Mouse (Mus musculus) olfactory bulb, adult 2 months (tissue): ENCODE measurements around the gene Ifnar1. TPM values are rescaled to one million over a fixed set of nuclear protein-coding genes. Genes with fewer than 3 reads are reported as not detected.
"Not testable (repeated sequence)": the region's sequence is repeated elsewhere in the genome, so short reads cannot be mapped to it uniquely, and the experiment has no call there.

Source experiments
- H3K27ac ChIP-seq: fragments of 200-500 bp; 2 replicates; pipeline ENCODE4 v1.5.1; 2012; ENCODE audit warnings: low read depth, low read length; ENCODE audit not compliant: insufficient read depth
- H3K4me1 ChIP-seq: fragments of 200-500 bp; 2 replicates; pipeline ENCODE4 v1.6.1; 2012; ENCODE audit warnings: low read length; ENCODE audit not compliant: control insufficient read depth, insufficient read depth
- H3K4me3 ChIP-seq: fragments of 200-500 bp; 2 replicates; pipeline ENCODE4 v1.5.1; 2012; ENCODE audit warnings: mild to moderate bottlenecking, low read depth, low read length, moderate library complexity; ENCODE audit not compliant: insufficient read depth
- CTCF ChIP-seq: fragments of 200-500 bp; IDR thresholded peaks from 2 replicates; pipeline ENCODE4 v1.5.1; 2012; ENCODE audit warnings: low read depth, mild to moderate bottlenecking, low read length, moderate library complexity; ENCODE audit not compliant: insufficient read depth
- POLR2A ChIP-seq: fragments of 200-500 bp; IDR thresholded peaks from 2 replicates; pipeline ENCODE4 v1.6.1; 2012; ENCODE audit warnings: mild to moderate bottlenecking, low read depth, low read length, moderate library complexity; ENCODE audit not compliant: insufficient read depth
- WGBS: fragments of 180-500 bp; shearing (Covaris S2); methylation state at CpG from one replicate; pipeline ENCODE4 v1.1.7; 2018; 5-methylcytosine and 5-hydroxymethylcytosine counted together
- polyA plus RNA-seq: library from polyadenylated mRNA; stranded (reverse); fragments of >200 nt; gene quantifications from 2 replicates; pipeline ENCODE4 v1.2.4, GENCODE M21; 2012; ENCODE audit warnings: low replicate concordance; ENCODE audit not compliant: missing spikeins, insufficient read depth, insufficient read length

Ifnar1 gene
- not detected in 2 replicates for polyA plus RNA-seq

- Histone ChIP-seq H3K4me1 (peaks cover 8% of the 10 kb centered on the region; the same call in 1 of the 2 replicates), H3K4me3 (peak within 1 kb of the TSS; percentile 83), H3K27ac (peak within 1 kb of the TSS; percentile 77)
- TF ChIP-seq CTCF: no peak
- TF ChIP-seq POLR2A: no peak; the same call in none of the 2 replicates
- under 1% methylated on average over 61 of the region's 68 CpGs for WGBS
Measured at GRCm38 (mm10) chr16:91484808-91485700, at the start of gene Ifnar1. Gene Ifnar1 (plus strand): TSS chr16:91485238.

DNA sequence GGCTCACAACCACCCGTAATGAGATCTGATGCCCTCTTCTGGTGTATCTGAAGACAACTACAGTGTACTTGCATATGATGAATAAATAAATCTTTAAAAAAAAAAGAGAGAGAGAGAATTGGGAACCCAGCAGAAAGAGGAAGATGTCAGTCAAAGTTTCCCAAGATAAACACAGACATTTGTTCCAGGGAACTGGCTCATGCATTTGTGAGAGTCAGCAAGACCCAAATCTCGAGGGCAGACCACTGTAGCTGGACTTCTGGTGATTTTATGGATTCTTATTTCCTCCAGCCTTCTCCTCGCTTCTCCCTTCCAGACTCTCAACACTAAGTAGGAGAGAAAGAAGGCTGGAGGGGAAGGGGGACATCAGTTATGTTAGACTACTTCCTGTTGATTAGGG is 47.0 kb upstream of the Ifnar1 start:
- 60% methylated on average over 3 of the region's 3 CpGs for WGBS
- TF ChIP-seq CTCF (no peak), POLR2A (no peak)
- H3K4me1 ChIP-seq: peaks cover 8% of the 10 kb centered on the region; the same call in 1 of the 2 replicates
- H3K4me3 ChIP-seq: no peak overlapping the region
- H3K27ac ChIP-seq: no peak overlapping the region

DNA sequence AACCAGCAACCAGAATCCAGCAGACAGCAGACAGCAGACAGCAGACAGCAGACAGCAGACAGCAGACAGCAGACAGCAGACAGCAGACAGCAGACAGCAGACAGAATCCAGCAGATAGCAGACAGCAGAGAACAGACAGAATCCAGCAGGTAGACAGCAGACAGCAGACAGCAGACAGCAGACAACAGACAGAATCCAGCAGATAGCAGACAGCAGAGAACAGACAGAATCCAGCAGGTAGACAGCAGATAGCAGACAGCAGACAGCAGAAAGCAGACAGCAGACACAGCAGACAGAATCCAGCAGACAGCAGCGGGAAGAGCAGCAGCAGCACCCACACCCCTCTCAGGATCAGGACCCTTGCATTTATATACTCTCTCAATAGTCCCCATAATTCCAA is 46.4 kb upstream of the Ifnar1 start:
- H3K4me1 ChIP-seq, H3K27ac ChIP-seq, H3K4me3 ChIP-seq: not testable (repeated sequence)
- WGBS: 94% methylated on average over 1 of the region's 1 CpGs

DNA sequence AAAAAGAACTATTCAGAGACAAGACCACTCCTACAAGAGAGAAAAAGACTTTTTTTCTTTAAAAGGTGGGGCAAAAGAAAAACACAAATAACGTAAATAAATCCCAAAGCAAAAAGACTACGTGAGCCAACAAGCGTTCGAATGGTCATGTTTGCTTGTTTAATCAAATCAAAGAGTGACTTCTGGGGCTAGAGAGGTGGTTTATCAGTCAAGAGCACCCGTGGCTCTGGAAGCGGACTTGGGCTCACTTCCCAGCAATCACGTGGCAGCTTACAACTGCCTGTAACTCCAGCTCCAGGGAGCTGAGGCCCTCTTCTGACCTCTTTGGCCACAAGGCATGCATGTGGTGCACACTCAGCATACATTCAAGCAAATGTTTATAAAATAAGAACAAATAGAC is 43.7 kb upstream of the Ifnar1 start:
- Histone ChIP-seq H3K4me3 (no peak overlapping the region), H3K4me1 (peaks cover 8% of the 10 kb centered on the region; the same call in 1 of the 2 replicates), H3K27ac (no peak overlapping the region)
- 66% methylated on average over 7 of the region's 7 CpGs for WGBS
- no peak for TF ChIP-seq CTCF
- TF ChIP-seq POLR2A: no peak

- H3K4me1 ChIP-seq: peaks cover 8% of the 10 kb centered on the region; the same call in 1 of the 2 replicates
- 88% methylated on average over 7 of the region's 7 CpGs for WGBS
- no peak overlapping the region for H3K27ac ChIP-seq
- no peak overlapping the region for H3K4me3 ChIP-seq
- TF ChIP-seq CTCF: no peak
- no peak for TF ChIP-seq POLR2A
Measured at GRCm38 (mm10) chr16:91441811-91442240, 43.2 kb upstream of the Ifnar1 start.

- Histone ChIP-seq H3K4me1 (peaks cover 8% of the 10 kb centered on the region; the same call in 1 of the 2 replicates), H3K27ac (no peak overlapping the region), H3K4me3 (no peak overlapping the region)
- TF ChIP-seq CTCF (no peak), POLR2A (no peak)
- WGBS: 56% methylated on average over 4 of the region's 4 CpGs
Measured at GRCm38 (mm10) chr16:91442446-91442845, 42.6 kb upstream of the Ifnar1 start.

GRCm38 (mm10) chr16:91443211-91443611 is 41.8 kb upstream of the Ifnar1 start:
- H3K4me1 ChIP-seq: peaks cover 8% of the 10 kb centered on the region; the same call in 1 of the 2 replicates
- TF ChIP-seq POLR2A (no peak), CTCF (no peak)
- no peak overlapping the region for H3K4me3 ChIP-seq
- 68% methylated on average over 8 of the region's 8 CpGs for WGBS
- H3K27ac ChIP-seq: no peak overlapping the region

GRCm38 (mm10) chr16:91444847-91445246 is 40.2 kb upstream of the Ifnar1 start:
- Histone ChIP-seq H3K27ac (no peak overlapping the region), H3K4me3 (no peak overlapping the region), H3K4me1 (peaks cover 8% of the 10 kb centered on the region; the same call in 1 of the 2 replicates)
- WGBS: 89% methylated on average over 4 of the region's 4 CpGs
- TF ChIP-seq CTCF (no peak), POLR2A (no peak)

- Histone ChIP-seq H3K4me3 (no peak overlapping the region), H3K4me1 (peaks cover 8% of the 10 kb centered on the region; the same call in 1 of the 2 replicates), H3K27ac (no peak overlapping the region)
- TF ChIP-seq CTCF (no peak), POLR2A (no peak)
- 89% methylated on average over 5 of the region's 5 CpGs for WGBS
Measured at GRCm38 (mm10) chr16:91445566-91445965, 39.5 kb upstream of the Ifnar1 start.
